8 mouse cellular contexts compared by ENCODE assay signal in the genomic region with DNA sequence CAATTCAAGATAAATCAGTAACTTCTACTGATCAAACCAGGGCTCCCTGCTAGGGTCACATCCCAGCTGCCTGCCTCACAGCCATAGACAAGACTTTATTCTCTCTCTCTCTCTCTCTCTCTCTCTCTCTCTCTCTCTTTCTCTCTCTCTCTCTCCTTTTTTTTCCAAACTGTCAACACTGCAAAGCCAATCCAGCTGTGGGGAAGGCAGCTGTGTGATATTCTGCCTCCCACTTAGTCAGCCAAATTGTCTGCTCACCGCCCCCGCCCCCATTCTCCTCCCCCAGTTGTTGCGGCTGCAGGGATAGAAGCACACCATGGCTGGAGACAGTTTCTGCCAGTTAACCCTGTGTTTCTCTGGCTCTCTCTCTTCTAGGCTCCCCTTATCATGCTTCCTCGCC.
DNase-seq lines count a peak whose midpoint lies in the region; ATAC-seq lines count a peak whose summit lies in the region.

No protein-coding gene starts in this region.

- 10% methylated on average over 4 of the region's 4 CpGs for WGBS in liver, embryonic 11.5 days
- 7% methylated on average over 4 of the region's 4 CpGs for WGBS in embryonic facial prominence, embryonic 14.5 days
- WGBS in midbrain, embryonic 13.5 days, result 7% methylated on average over 4 of the region's 4 CpGs

- peak; percentile 53 for DNase-seq in liver
- DNase-seq in liver, embryonic 11.5 days (ENCODE audit: low spot score), result no peak
- peak; percentile 91 for DNase-seq in embryonic facial prominence, embryonic 14.5 days (ENCODE audit: low spot score)
- DNase-seq in heart, postnatal 14 days, result peak; percentile 66 to 71
- no peak for DNase-seq in natural killer cell, adult 2 months (ENCODE audit: low spot score in 2 of 2)
- DNase-seq in layer of hippocampus, adult 9-11 months, result no peak

- intact Hi-C loops in heart, postnatal 14 days (cut with DNase I), result no loop called here

- H3K9me3 ChIP-seq in liver, embryonic 11.5 days (ENCODE audit: control insufficient read depth, low read length), result no peaks in the 10 kb centered on the region
- H3K9me3 ChIP-seq in embryonic facial prominence, embryonic 14.5 days (ENCODE audit: control insufficient read depth, low read length), result no peaks in the 10 kb centered on the region
- H3K9me3 ChIP-seq in midbrain, embryonic 13.5 days, result no peaks in the 10 kb centered on the region

- no peaks in the 10 kb centered on the region for H3K4me1 ChIP-seq in liver, embryonic 11.5 days (replicated peaks; ENCODE audit: control insufficient read depth, insufficient read depth, low read length)
- peaks cover 19% of the 10 kb centered on the region for H3K4me1 ChIP-seq in embryonic facial prominence, embryonic 14.5 days (ENCODE audit: control insufficient read depth, insufficient read depth, low read length)
- H3K4me1 ChIP-seq in midbrain, embryonic 13.5 days (replicated peaks), result peaks cover 20% of the 10 kb centered on the region

- no peaks in the 10 kb centered on the region for H3K36me3 ChIP-seq in liver, embryonic 11.5 days (ENCODE audit: control insufficient read depth, insufficient read depth, low read length)
- H3K36me3 ChIP-seq in embryonic facial prominence, embryonic 14.5 days (ENCODE audit: control insufficient read depth, insufficient read depth, low read length), result no peaks in the 10 kb centered on the region
- H3K36me3 ChIP-seq in midbrain, embryonic 13.5 days, result no peaks in the 10 kb centered on the region

- no peak for ATAC-seq in liver, embryonic 11.5 days (replicated peaks; ENCODE audit: low FRiP score)
- peak; percentile 82; the same call in 1 of the 2 replicates for ATAC-seq in embryonic facial prominence, embryonic 14.5 days (ENCODE audit: low read depth)
- ATAC-seq in midbrain, embryonic 13.5 days, result no peak
- ATAC-seq in erythroid progenitor cell, adult 5-6 weeks (replicated peaks; ENCODE audit: low FRiP score, poor library complexity, severe bottlenecking), result no peak

- no peak overlapping the region for H3K27ac ChIP-seq in liver, embryonic 11.5 days (ENCODE audit: low read depth, low read length)
- no peak overlapping the region for H3K27ac ChIP-seq in embryonic facial prominence, embryonic 14.5 days (replicated peaks; ENCODE audit: low read depth, low read length)
- no peak overlapping the region for H3K27ac ChIP-seq in midbrain, embryonic 13.5 days

- H3K9ac ChIP-seq in liver, embryonic 11.5 days (ENCODE audit: low read depth, low read length), result no peak overlapping the region
- H3K9ac ChIP-seq in embryonic facial prominence, embryonic 14.5 days (ENCODE audit: low read depth, low read length), result no peak overlapping the region
- 0 out of 2 replicates have a peak overlapping the region, but pooled peaks have one; percentile 28 for H3K9ac ChIP-seq in midbrain, embryonic 13.5 days (replicated peaks)

- no peak overlapping the region for H3K4me2 ChIP-seq in liver, embryonic 11.5 days
- H3K4me2 ChIP-seq in embryonic facial prominence, embryonic 14.5 days (ENCODE audit: low read depth, low read length), result peak overlapping the region; percentile 36; the same call in 1 of the 2 replicates
- 0 out of 2 replicates have a peak overlapping the region, but pooled peaks have one; percentile 6 for H3K4me2 ChIP-seq in midbrain, embryonic 13.5 days (replicated peaks)

- peaks cover 2% of the 10 kb centered on the region; the same call in 1 of the 2 replicates for H3K27me3 ChIP-seq in liver, embryonic 11.5 days (replicated peaks; ENCODE audit: control insufficient read depth, insufficient read depth, low read length)
- no peaks in the 10 kb centered on the region for H3K27me3 ChIP-seq in embryonic facial prominence, embryonic 14.5 days (replicated peaks; ENCODE audit: control insufficient read depth, insufficient read depth, low read length)
- peaks cover 56% of the 10 kb centered on the region for H3K27me3 ChIP-seq in midbrain, embryonic 13.5 days

- no peak overlapping the region for H3K4me3 ChIP-seq in liver, embryonic 11.5 days (ENCODE audit: low read depth, low read length)
- no peak overlapping the region for H3K4me3 ChIP-seq in embryonic facial prominence, embryonic 14.5 days (ENCODE audit: low read depth, low read length)
- H3K4me3 ChIP-seq in midbrain, embryonic 13.5 days (replicated peaks), result no peak overlapping the region

Comparison
In these comparisons a context has a peak if more than half of its experiments do, and no peak if none do; other contexts are left out.
1. DNase-seq: peak in liver (single experiment), embryonic facial prominence, embryonic 14.5 days (single experiment) and heart, postnatal 14 days (2 of 2); none in liver, embryonic 11.5 days (single experiment), natural killer cell, adult 2 months (0 of 2) and layer of hippocampus, adult 9-11 months (single experiment).